Mouse (Mus musculus) testis, adult 2 months (tissue): ENCODE results near the gene Gm26992.

Source experiments
- CTCF ChIP-seq: fragments of 200-500 bp; IDR thresholded peaks from 2 replicates; pipeline ENCODE4 v1.5.1; 2012; ENCODE audit warnings: low read depth, mild to moderate bottlenecking, inconsistent platforms, low read length, moderate library complexity; ENCODE audit not compliant: control insufficient read depth, insufficient read depth, insufficient replicate concordance
- POLR2A ChIP-seq: fragments of 200-500 bp; IDR thresholded peaks from 2 replicates; pipeline ENCODE4 v1.6.1; 2012; ENCODE audit warnings: low read depth, mild to moderate bottlenecking, inconsistent platforms, low read length, moderate library complexity; ENCODE audit not compliant: control insufficient read depth

DNA sequence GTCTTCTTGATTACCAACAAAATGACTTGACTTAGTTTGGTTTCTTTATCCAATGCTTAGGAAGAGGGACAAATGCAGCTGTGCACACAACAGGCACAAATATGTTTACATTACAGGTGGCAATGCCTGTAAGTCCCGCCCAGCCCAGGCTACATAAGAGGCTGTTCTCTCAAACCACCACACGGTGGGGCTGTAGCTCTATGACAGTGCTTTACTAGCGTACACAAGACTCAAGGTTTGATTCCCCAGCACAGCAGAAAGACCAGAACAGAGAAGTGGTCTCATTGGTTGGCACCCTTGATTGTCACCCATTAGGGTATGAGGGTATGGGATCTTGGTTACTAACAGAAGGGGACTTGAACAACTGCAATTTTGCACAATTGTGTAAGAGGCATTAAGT is 55.7 kb downstream of the Gm26992 start:
- peak; percentile 29; the same call in 1 of the 2 replicates for TF ChIP-seq CTCF
- no peak for TF ChIP-seq POLR2A
